Mouse (Mus musculus): Measurements from ENCODE around the gene Ints11.

Gene Ints11

DNA sequence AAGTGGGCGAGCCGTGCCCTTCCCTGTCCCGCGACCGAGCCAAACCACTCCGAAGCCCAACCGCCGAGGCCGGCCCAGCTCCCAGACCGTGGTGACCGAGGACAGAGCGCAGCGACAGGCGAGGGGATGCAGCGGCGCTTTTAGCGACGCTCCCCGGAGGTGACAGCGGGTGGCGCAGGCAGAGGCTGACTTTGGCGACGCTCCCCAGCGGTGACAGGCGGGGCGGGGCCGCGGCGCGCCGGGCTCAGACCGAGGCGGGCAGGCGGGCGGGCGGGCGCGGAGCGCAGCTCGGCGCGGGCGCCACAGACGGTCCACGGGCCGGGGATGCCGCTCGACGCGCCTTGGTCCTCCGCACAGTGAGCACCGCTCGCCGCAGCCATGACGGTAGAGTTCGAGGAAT lies 22.7 kb downstream of the Ints11 start:
- DNase-seq (ENCODE audit: low spot score in 2 of 2), result peak in 1 of 2 experiments; percentile 68

DNA sequence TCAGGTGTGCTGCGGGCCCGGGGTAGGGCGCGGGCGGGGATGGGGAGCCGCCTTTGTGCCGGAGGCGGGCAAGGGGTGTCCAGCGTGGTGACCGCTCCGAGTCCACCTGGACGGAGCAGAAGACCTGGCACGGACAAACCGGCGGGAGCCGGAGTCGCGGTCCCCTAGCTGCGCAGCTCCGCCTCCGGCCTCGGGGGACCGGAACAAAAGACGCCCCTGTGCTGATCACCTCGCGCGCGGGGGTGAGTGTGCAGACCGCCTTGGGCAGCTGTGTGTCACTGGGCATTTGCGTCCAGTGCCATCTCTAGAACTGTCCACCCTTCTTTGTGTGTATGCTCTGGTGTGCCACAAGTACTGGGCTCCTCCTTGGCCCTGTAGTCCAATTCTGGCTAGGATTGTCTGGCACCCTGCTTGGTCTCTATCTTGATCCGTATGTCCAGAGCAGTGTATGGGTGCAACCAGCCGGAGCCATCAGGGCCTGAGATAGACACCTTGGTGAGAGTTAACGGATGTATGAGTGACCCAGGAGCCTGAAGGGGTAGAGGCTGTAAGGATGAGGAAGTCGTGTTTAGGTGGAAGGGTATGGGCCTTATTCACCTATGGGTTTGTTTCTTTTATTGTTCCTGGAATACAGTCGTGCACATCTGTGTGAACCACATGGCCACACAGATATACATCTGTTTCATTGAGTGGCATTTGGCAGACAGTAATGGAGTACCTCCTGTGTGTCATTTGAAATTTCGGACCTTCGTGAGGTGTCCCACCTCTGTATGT lies 23.3 kb downstream of the Ints11 start:
- peak in 1 of 2 experiments; percentile 45 for DNase-seq (ENCODE audit: low spot score in 2 of 2)

DNA sequence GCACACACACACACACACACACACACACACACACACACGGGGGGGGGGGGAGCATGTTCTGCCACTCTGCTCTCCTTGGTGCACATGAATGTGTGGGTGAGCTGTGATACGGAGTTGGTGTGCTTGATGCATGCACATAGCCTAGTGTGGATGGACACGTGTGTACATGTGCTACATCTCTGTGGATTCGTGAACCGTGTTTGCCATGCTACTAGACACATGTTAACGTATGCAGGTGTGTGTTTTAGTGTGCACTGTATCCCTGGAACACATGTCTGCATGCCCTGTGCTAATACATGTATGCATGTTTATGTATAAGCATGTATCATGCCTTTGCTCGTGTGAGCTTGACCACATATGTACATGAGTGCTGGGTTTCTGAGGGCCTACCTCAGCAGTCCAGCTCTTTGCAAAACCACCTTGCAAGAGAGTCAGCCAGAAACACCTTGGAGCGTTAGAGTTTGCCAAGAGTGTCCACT lies 23.9 kb downstream of the Ints11 start:
- DNase-seq (ENCODE audit: low spot score in 2 of 2), result no peak

DNA sequence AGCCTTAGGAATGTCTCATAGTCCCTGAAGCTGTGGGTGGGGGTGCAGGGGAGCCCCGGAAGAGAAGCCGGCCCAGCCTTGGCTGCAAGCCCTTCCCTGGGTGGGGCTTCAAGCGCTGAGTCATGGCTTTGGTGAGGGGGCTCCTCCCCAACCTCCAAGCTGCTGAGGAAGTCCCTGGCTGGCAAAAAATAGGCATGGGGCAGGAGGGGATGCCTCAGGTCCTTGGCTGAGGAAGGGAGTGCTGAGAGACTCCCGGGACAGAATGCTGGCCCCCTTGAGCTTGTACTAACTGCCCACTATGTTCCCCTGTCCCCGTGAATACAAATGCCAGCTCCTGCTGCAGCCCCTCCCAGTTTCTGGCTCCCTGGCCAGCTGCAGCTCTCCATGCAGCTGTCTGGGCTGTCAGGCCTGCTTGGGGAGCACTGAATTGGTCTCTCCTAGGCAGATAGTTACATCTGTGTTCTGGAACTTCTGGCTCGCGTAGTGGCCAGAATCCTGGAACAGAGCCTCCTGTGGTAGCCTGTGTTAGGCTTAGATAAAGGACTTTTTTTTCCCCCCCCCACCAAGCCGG lies 25.1 kb downstream of the Ints11 start:
- DNase-seq (ENCODE audit: low spot score in 2 of 2), result peak in 1 of 2 experiments; percentile 68

DNA sequence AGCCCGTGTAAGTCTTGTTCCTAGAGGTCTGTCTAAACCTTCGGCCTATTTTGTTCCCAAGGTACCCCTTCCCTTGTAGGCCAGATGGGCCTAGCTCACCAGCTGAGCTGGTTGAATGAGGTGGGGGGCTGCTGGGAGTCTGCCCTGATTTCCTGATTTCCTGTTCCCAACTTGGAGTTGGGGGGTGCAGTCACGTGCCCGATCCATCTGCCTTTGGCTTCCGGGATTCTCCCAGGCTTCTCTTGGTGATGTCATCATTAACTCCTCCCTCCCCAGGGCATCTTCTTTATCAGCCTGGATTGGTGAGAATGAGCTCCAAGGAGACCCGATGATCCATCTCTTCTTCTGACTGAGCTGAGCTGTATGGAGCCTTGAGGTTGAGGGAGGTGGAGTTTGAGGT lies 25.9 kb downstream of the Ints11 start:
- DNase-seq (ENCODE audit: low spot score in 2 of 2), result peak in 1 of 2 experiments; percentile 81

DNA sequence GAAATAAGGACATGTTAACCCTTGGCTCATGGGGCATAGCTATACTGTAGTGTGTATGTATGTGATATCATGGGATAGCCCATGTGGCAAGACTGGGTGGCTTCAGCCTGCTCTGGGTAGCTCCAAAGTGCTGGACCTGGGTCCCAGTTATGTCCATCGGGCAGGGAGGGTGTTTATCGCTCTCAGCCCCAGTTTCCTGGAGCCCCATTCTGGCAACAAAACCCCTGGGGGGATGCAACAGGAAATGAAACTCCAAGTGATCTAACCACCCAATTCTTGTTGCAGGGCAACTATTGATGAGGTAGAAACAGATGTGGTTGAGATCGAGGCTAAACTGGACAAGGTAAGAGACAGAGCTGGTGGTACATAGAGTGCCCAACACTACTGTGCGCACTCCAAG lies 26.5 kb downstream of the Ints11 start:
- DNase-seq (ENCODE audit: low spot score in 2 of 2), result no peak

DNA sequence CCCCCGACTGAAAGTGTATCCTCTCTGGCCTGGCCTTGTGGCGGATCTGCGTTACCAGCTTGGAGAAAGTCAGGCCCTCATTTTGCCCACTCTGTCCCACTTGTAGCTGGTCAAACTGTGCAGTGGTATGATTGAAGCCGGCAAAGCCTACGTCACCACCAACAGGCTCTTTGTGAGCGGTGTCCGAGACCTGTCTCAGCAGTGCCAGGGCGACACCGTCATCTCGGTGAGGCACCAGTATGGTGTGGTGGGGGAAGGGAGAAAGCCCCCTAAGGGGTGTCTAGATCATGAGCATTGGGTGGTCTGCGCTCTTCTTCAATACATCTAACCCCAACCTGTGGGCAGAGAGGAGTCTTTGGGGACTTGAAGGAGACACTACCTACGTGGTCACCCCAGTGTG lies 27.1 kb downstream of the Ints11 start:
- no peak for DNase-seq (ENCODE audit: low spot score in 2 of 2)

DNA sequence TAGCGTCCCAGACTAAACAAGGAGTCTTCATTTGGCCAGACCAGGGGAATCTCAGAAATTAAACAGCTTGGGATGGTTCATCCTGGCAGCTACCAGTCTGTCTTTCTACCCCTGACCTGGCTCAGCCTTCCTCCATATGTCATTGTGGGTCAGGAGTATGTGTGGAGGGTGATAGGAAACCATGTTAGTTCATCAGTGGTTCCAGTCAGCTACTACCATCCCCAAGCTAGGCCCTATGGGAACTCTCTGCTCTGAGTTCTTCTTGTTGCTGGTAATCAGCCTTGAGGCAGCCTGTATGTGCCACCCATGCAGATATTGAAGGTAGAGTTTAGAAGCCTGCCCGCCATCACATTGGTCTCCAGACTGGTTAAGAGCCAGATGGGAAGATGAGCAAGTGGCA lies 29.0 kb downstream of the Ints11 start:
- no peak for DNase-seq (ENCODE audit: low spot score in 2 of 2)

DNA sequence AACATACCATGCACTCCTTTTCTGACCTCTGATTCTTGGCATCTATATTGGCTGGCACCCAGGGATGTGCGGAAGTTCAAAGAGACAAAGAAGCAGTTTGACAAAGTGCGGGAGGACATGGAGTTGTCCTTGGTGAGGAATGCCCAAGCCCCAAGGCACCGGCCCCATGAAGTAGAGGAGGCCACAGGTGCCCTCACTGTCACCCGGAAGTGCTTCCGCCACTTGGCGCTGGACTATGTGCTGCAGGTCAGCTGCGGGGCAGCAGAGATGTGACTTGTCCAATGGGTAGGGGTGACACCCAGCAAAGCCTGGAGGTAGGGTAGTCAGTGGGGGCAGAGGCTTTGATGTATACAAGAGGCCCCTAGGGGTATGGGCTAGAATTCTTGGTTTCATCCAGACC lies 30.0 kb downstream of the Ints11 start:
- no peak for DNase-seq (ENCODE audit: low spot score in 2 of 2)

DNA sequence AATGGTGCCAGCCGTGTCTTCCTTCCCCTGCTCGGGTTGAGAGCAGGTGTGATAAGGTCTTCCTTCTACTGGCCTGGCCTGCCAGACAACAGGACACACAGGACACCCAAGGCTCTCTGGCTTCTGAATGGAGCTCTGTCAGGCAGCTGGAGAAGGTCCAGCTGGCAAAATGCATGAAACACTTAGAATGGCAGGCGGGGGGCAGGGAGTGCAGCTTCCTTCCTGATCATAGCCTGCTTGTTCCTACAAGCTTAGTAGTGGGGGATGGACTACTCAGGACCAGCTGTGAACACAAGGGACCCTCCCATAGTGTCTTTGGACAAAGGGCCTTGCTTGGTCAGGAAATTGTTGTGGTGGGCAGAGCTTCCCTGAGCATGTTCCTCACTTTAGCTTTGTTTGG lies 31.9 kb downstream of the Ints11 start:
- no peak for DNase-seq (ENCODE audit: low spot score in 2 of 2)

DNA sequence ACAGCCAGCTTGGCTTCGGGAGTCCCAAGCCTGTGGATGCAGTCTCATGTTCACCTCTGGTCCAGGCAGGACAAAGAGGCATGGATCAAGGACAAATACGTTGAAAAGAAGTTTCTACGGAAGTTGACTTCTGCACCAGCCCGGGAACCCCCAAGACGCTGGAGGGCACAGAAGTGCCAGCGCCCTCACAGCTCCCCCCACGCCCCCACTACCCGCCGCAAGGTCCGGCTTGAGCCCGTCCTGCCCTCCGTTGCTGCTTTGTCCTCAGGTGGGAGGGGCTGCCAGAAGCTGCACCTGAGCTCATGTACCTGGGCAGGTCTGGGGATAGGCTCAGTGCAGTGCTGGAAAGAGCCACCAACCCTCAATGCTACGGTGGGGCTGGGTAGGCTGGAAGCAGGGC lies 33.9 kb downstream of the Ints11 start:
- no peak for DNase-seq (ENCODE audit: low spot score in 2 of 2)

DNA sequence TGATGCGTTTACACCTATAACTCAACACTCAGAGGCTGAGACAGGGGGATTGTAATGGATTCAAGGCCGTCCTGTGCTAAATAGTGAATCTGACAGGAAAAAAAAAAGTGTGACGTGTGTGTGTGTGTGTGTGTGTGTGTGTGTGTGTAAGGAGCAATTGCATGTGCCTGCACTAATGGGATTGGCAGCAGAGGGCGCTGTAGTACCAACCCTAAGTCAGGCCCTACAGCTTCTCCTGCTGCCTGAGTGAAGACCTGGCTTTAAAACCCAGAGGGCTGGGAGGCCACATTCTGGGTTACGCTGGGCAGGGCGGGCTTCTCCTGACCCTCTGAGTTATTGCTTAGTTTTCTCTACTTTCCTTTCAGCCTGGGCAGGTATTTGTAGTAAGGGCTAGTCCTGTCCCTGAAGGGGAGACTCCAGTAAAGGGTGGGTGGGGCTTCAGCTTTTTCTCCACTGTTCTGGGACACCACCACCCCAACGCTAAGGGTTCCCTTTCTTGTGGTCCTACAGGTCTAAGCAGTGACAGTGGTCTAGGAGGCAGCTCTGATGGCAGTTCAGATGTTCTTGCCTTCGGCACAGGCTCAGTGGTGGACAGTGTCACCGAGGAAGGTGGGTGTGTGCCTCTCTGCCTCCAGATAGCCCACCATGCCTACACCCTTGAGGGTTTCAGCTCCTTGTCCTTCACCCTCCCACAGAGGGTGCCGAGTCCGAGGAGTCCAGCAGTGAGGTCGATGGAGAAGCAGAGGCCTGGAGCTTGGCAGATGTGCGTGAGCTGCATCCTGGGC lies 35.2 kb downstream of the Ints11 start:
- peak in 1 of 2 experiments; percentile 16 for DNase-seq (ENCODE audit: low spot score in 2 of 2)

DNA sequence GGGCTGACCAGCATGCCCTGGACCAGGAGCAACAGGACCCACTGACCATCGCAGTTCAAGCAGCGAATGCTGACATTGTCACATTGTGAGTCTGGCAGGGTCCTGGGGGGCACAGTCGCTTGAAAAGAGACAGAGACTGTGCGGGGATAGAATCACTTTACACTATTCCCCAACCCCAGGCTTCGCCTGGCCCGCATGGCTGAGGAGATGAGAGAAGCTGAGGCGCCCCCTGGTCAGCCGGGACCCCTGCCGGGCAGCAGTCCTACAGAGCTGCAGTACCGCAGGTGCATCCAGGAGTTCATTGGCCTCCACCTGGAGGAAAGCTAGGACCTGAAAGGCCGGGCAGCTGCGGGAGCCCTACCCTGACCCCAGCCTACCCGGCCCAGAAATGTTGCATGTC lies 36.3 kb downstream of the Ints11 start:
- DNase-seq (ENCODE audit: low spot score in 2 of 2), result no peak

DNA sequence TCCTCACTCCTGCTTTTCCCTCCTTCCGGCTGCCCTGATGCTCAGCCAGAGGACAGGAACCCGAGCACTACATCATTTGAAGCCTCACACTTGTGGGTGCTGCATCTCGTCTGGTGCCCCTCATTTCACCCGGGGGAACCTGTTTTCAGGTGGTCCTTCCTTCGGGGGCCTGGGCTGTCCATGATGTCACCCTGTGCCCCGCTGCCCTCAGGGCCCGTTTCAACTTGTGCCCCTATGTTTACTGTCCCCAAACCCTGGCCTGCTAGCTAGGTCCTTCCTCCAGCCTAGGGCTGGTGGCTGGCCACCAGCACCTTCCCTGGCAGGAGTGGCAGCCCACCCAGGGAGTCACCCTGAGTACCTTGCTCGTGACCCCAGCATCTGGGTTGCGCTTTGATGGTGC lies 36.8 kb downstream of the Ints11 start:
- DNase-seq (ENCODE audit: low spot score in 2 of 2), result no peak

DNA sequence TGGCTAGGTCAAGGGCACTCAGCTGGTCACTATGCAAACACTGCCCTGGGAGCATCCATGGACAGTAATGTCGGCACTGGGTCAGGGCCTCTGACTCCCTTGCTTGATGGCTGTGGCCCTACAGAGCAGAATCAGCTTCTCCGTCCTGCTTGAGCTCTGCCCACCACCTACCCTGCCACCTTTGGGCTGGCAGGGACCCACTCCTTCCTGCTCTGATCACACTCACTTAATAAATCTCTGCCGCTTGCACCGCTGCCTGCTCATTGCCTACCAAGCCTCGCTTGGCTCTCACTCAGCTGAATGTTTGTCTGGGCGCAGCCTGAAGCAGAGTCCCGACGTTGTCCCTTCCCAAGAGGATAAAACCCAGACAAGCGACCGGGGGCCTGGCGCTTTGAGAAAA lies 37.7 kb downstream of the Ints11 start:
- DNase-seq (ENCODE audit: low spot score in 2 of 2), result no peak

DNA sequence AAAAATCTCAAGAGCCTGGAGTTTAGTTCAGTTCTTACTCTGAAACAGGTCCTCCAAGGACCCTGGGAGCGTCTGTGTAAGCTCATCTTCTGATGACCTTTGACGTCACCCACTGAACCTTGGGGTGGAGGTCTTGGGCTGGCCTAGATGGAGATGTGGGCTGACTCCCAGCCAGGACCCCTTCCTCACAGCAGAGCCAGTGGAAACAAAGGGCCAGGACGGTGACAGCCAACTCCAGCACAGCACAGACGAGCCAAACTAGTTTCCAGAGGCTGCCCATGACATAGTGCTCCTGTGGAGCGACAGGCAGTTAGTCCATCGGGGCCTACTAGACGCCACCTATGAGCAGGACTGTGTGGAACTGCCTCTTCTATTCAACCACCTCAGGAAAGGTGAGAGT lies 38.9 kb downstream of the Ints11 start:
- DNase-seq (ENCODE audit: low spot score in 2 of 2), result no peak

DNA sequence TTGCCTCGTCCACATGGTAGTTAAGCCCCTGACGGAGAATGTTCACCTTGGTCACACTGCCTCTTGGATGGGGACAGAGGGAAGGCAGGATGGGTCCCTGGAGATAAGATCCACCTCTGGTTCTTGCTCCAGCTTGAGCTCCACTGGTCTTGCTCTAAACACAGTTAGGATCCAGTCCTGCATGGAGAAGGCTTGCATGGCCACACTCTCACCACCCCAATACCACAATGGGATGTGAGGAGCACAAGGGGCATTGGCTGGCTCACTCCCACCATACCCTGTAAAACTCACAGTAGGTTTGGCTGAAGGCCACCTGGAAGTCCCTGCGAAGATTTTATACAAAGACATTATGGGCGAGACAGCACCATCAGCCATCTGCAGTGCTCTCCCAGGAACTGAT lies 39.4 kb downstream of the Ints11 start:
- DNase-seq (ENCODE audit: low spot score in 2 of 2), result no peak

DNA sequence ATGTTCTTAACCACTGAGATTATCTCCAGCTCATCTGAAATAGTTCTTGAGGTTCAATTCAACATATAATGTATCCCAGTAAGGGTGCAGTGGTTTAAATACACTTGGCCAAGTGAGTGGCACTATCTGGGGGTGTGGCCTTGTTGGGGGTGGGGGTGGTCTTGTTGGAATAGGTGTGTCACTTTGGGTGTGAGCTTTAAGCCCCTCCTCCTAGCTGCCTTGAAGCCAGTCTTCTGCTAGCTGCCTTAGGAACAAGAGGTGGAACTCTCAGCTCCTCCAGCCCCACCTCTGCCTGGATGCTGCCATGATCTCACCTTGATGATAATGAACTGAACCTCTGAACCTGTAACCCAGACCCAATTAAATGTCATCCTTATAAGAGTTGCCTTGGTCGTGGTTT lies 62.7 kb downstream of the Ints11 start:
- DNase-seq (ENCODE audit: low spot score in 2 of 2), result no peak
